In the genomic region with DNA sequence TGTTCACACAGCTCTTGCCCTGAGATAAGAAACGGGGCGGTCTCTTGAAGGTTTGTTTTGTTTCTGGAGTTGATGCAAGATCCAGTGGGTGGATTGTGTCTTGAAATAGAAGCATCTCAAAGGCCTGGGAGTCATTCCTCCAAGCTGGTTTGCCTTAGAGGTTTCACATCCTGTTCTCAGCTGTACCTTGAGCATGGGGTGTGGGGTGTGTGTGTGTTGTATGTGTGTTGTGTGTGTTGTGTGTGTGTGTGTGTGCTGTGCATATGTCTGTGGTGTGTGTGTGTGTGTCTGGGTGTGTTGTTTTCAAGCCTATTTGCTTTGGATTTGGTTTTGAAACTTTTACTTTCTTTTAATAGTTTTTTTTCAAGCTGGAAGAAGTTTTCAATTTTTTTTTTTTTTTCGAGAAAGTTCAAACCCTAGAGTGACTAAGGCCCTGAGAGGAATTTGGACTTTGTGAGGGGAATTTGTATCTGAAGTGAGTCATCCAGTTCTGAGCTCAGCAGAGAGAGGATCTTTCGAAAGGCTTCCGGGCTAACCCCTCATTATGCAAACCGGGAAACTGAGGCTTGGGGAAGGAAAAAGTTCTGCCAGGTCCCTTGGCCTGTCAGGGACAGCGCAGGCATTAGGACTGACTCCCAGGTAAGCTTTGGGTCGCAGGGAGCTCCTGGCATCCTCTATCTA, we compare ENCODE assay signal across 9 mouse cellular contexts. TPM values are rescaled to one million over a fixed set of nuclear protein-coding genes. Genes with fewer than 3 reads are reported as not detected.
DNase-seq lines count a peak whose midpoint lies in the region; ATAC-seq and TF ChIP-seq lines count a peak whose summit lies in the region.
"Had no signal": no experiment of that assay in that cellular context is flagged by ENCODE, and none has a peak within 500 bp of the region (broad histone marks: within the 10 kb centered on the region; RNA-seq: fewer than 3 reads in every experiment).

No protein-coding gene starts in this region.

- TF ChIP-seq POLR2A in small intestine, adult 2 months (IDR thresholded peaks at IDR 0.05; ENCODE audit: low read depth, low read length) = no peak

- no peaks in the 10 kb centered on the region for H3K36me3 ChIP-seq in neural tube, embryonic 14.5 days (ENCODE audit: control insufficient read depth, insufficient read depth, low read length)
- no peaks in the 10 kb centered on the region for H3K36me3 ChIP-seq in neural tube, embryonic 15.5 days
- no peaks in the 10 kb centered on the region for H3K36me3 ChIP-seq in heart, postnatal 0 days (replicated peaks; ENCODE audit: control insufficient read depth, insufficient read depth, low read length)
- H3K36me3 ChIP-seq in small intestine, adult 2 months (ENCODE audit: control insufficient read depth, insufficient read depth, low read length) = no peaks in the 10 kb centered on the region

- WGBS in neural tube, embryonic 14.5 days = 69% methylated on average over 8 of the region's 8 CpGs
- 74% methylated on average over 8 of the region's 8 CpGs for WGBS in neural tube, embryonic 15.5 days
- WGBS in heart, postnatal 0 days = 36% methylated on average over 8 of the region's 8 CpGs
- 15% methylated on average over 8 of the region's 8 CpGs for WGBS in small intestine, adult 2 months

- DNase-seq in heart, postnatal 0 days (ENCODE audit: low spot score) = no peak
- DNase-seq in right cerebral cortex, postnatal 14 days = no peak
- DNase-seq: adrenal gland, postnatal 36 days had no signal

- 0 out of 2 replicates have a peak overlapping the region, but pooled peaks have one; percentile 22 for H3K27ac ChIP-seq in neural tube, embryonic 14.5 days (ENCODE audit: low read depth, low read length)
- H3K27ac ChIP-seq in neural tube, embryonic 15.5 days (replicated peaks) = no peak overlapping the region
- H3K27ac ChIP-seq in brown adipose tissue, adult 24 weeks (replicated peaks; ENCODE audit: low read depth, low read length) = peak overlapping the region; percentile 90
- peak overlapping the region; percentile 74 for H3K27ac ChIP-seq in heart, postnatal 0 days (ENCODE audit: low read depth)
- peak overlapping the region; percentile 98 for H3K27ac ChIP-seq in small intestine, adult 2 months (ENCODE audit: insufficient read depth, low read depth, low read length)
- H3K27ac ChIP-seq: liver, embryonic 14.5 days had no signal

- H3K4me3 ChIP-seq in neural tube, embryonic 14.5 days (ENCODE audit: low read depth, low read length) = no peak overlapping the region
- no peak overlapping the region for H3K4me3 ChIP-seq in neural tube, embryonic 15.5 days (replicated peaks)
- no peak overlapping the region for H3K4me3 ChIP-seq in brown adipose tissue, adult 24 weeks (ENCODE audit: insufficient read depth, low read depth, low read length)
- H3K4me3 ChIP-seq in heart, postnatal 0 days (ENCODE audit: low read depth, low read length) = no peak overlapping the region
- H3K4me3 ChIP-seq in small intestine, adult 2 months (ENCODE audit: low read depth, low read length) = peak overlapping the region; percentile 37

- H3K4me2 ChIP-seq in neural tube, embryonic 14.5 days (ENCODE audit: low read depth, low read length) = no peak overlapping the region
- no peak overlapping the region for H3K4me2 ChIP-seq in neural tube, embryonic 15.5 days
- no peak overlapping the region for H3K4me2 ChIP-seq in heart, postnatal 0 days (ENCODE audit: low read depth, low read length)

- TF ChIP-seq EP300 in heart, postnatal 0 days (IDR thresholded peaks at IDR 0.05; ENCODE audit: low read depth) = no peak

- H3K9ac ChIP-seq in neural tube, embryonic 14.5 days (replicated peaks; ENCODE audit: low read depth, low read length) = no peak overlapping the region
- H3K9ac ChIP-seq in neural tube, embryonic 15.5 days (replicated peaks) = no peak overlapping the region
- H3K9ac ChIP-seq in heart, postnatal 0 days (replicated peaks; ENCODE audit: low read depth, low read length) = no peak overlapping the region
- H3K9ac ChIP-seq: liver, embryonic 14.5 days had no signal

- no peaks in the 10 kb centered on the region for H3K27me3 ChIP-seq in neural tube, embryonic 14.5 days (ENCODE audit: control insufficient read depth, insufficient read depth, low read length)
- no peaks in the 10 kb centered on the region for H3K27me3 ChIP-seq in neural tube, embryonic 15.5 days (replicated peaks)
- no peaks in the 10 kb centered on the region for H3K27me3 ChIP-seq in heart, postnatal 0 days (ENCODE audit: control insufficient read depth, insufficient read depth, low read length)
- no peaks in the 10 kb centered on the region for H3K27me3 ChIP-seq in small intestine, adult 2 months (ENCODE audit: control insufficient read depth, insufficient read depth, low read length)

- H3K9me3 ChIP-seq in neural tube, embryonic 14.5 days (ENCODE audit: control insufficient read depth, low read length) = no peaks in the 10 kb centered on the region
- H3K9me3 ChIP-seq in neural tube, embryonic 15.5 days (replicated peaks) = no peaks in the 10 kb centered on the region
- no peaks in the 10 kb centered on the region for H3K9me3 ChIP-seq in heart, postnatal 0 days (replicated peaks; ENCODE audit: control insufficient read depth, low read length)

- no peak for TF ChIP-seq CTCF in heart, postnatal 0 days (IDR thresholded peaks at IDR 0.05; ENCODE audit: low read depth)
- TF ChIP-seq CTCF in small intestine, adult 2 months (IDR thresholded peaks at IDR 0.05; ENCODE audit: extremely low read depth, insufficient read length, insufficient replicate concordance, low read depth, low read length) = no peak

- no peaks in the 10 kb centered on the region for H3K4me1 ChIP-seq in neural tube, embryonic 14.5 days (ENCODE audit: control insufficient read depth, insufficient read depth, low read length)
- H3K4me1 ChIP-seq in neural tube, embryonic 15.5 days = no peaks in the 10 kb centered on the region
- peaks cover 8% of the 10 kb centered on the region for H3K4me1 ChIP-seq in brown adipose tissue, adult 24 weeks (ENCODE audit: control insufficient read depth, insufficient read depth, insufficient read length, low read length)
- H3K4me1 ChIP-seq in heart, postnatal 0 days (ENCODE audit: control insufficient read depth, insufficient read depth) = no peaks in the 10 kb centered on the region; the same call in 1 of the 2 replicates
- H3K4me1 ChIP-seq in small intestine, adult 2 months (ENCODE audit: control insufficient read depth, insufficient read depth, insufficient read length, low read length) = peaks cover 11% of the 10 kb centered on the region

- no peak for ATAC-seq in neural tube, embryonic 14.5 days (ENCODE audit: low read depth)
- no peak for ATAC-seq in neural tube, embryonic 15.5 days (ENCODE audit: low FRiP score)
- ATAC-seq in heart, postnatal 0 days (ENCODE audit: insufficient read depth, low read depth) = peak; percentile 47; the same call in 1 of the 2 replicates
- ATAC-seq in cerebellum, adult (ENCODE audit: insufficient number of reproducible peaks, low FRiP score, low TSS enrichment) = no peak

RNA-seq across cellular contexts. Expression of gene Id3, which starts 20.0 kb away (rescaled TPM):
- polyA plus RNA-seq in neural tube, embryonic 14.5 days (2014; fragmentation: Nextera tagmentation; extraction: Ambion mirVana) = 156 and 196 TPM in 2 replicates
- 227 TPM in 2 replicates for polyA plus RNA-seq in neural tube, embryonic 15.5 days (2015; fragmentation: Nextera tagmentation; extraction: Ambion mirVana)
- polyA plus RNA-seq in brown adipose tissue, adult 24 weeks (2012; ENCODE audit: insufficient read depth, insufficient read length, missing spikeins) = 75.0 and 78.1 TPM in 2 replicates
- total RNA-seq in heart, postnatal 0 days (2014; rRNA removed; ENCODE audit: low replicate concordance) = 238 and 259 TPM in 2 replicates
- 169 and 188 TPM in 2 replicates for polyA plus RNA-seq in heart, postnatal 0 days (2015; fragmentation: Nextera tagmentation; extraction: Ambion mirVana)
- 262 and 519 TPM in 2 replicates for polyA plus RNA-seq in small intestine, adult 2 months (2012; rRNA removed)

RNA-seq across cellular contexts. Expression of gene E2f2, which starts 48.9 kb away (rescaled TPM):
- polyA plus RNA-seq in neural tube, embryonic 14.5 days (2014; fragmentation: Nextera tagmentation; extraction: Ambion mirVana) = 0.76 and 1.4 TPM in 2 replicates
- polyA plus RNA-seq in neural tube, embryonic 15.5 days (2015; fragmentation: Nextera tagmentation; extraction: Ambion mirVana) = 2.1 and 4.4 TPM in 2 replicates
- polyA plus RNA-seq in brown adipose tissue, adult 24 weeks (2012; ENCODE audit: insufficient read depth, insufficient read length, missing spikeins) = 2.9 and 6.4 TPM in 2 replicates
- total RNA-seq in heart, postnatal 0 days (2014; rRNA removed; ENCODE audit: low replicate concordance) = 6.4 and 6.9 TPM in 2 replicates
- 2.4 and 2.6 TPM in 2 replicates for polyA plus RNA-seq in heart, postnatal 0 days (2015; fragmentation: Nextera tagmentation; extraction: Ambion mirVana)
- 7.5 and 11.5 TPM in 2 replicates for polyA plus RNA-seq in small intestine, adult 2 months (2012; rRNA removed)
